Mouse (Mus musculus) gastrocnemius, postnatal 10 days (tissue): ENCODE data around the gene Ebi3. TPM values are rescaled to one million over a fixed set of nuclear protein-coding genes. Genes with fewer than 3 reads are reported as not detected.

ENCODE experiments used
- DNase-seq: peaks from one replicate; pipeline ENCODE4 v3.0.0; 2021; ENCODE audit warnings: mixed read lengths
- total RNA-seq, 2 experiments: library from RNA; stranded (reverse); gene quantifications; 2 replicates each; pipeline ENCODE4 v1.2.3; 2021

Ebi3 gene
- total RNA-seq, 2 experiments from 2014 or later, result 0.75 to 1.6 TPM

GRCm38 (mm10) chr17:56003000-56003399, 50.6 kb downstream of the Ebi3 start:
- no peak for DNase-seq

GRCm38 (mm10) chr17:56005415-56006061, 53.1 kb downstream of the Ebi3 start, which contains the start of the genes Stap2 and Mpnd:
Gene Stap2, minus strand, starts transcription at chr17:56005584.
Gene Mpnd, plus strand, starts transcription at chr17:56005711.
- no peak for DNase-seq

Other genes with a start within 250 kb of the Ebi3 start
- 1 to 10 TPM; 2.9 to 3.6 TPM for gene Pot1b, start 240.0 kb upstream of the Ebi3 start, total RNA-seq
- gene Adgre4, start 202.7 kb upstream of the Ebi3 start, total RNA-seq, result under 1 TPM; 0.14 to 0.29 TPM
- gene Zfp119a, start 73.7 kb upstream of the Ebi3 start, total RNA-seq, result 1 to 10 TPM; 4.2 to 5.1 TPM
- 1 to 10 TPM; 3.6 to 4.5 TPM for gene Zfp959, start 60.5 kb upstream of the Ebi3 start, total RNA-seq
- gene Zfp119b, start 3.1 kb upstream of the Ebi3 start, total RNA-seq, result 1 to 10 TPM; 3.5 to 4.0 TPM
- gene Yju2, start 6.5 kb downstream of the Ebi3 start, total RNA-seq, result 10 to 100 TPM; 11.1 to 11.6 TPM
- gene Shd, start 17.8 kb downstream of the Ebi3 start, total RNA-seq, result 1 to 10 TPM in 1 of 2 experiments, under 1 TPM in 1; 0.87 to 1.2 TPM
- 1 to 10 TPM in 1 of 2 experiments, under 1 TPM in 1; 0.49 to 1.0 TPM for gene Fsd1, start 33.9 kb downstream of the Ebi3 start, total RNA-seq
- gene Stap2, start 52.9 kb downstream of the Ebi3 start, total RNA-seq, result 1 to 10 TPM; 4.7 to 8.1 TPM
- gene Mpnd, start 53.1 kb downstream of the Ebi3 start, total RNA-seq, result 10 to 100 TPM; 31.6 to 36.9 TPM
- gene Sh3gl1, start 84.0 kb downstream of the Ebi3 start, total RNA-seq, result 10 to 100 TPM; 25.7 to 35.0 TPM
- gene Chaf1a, start 87.8 kb downstream of the Ebi3 start, total RNA-seq, result 1 to 10 TPM; 3.6 to 8.7 TPM
- gene Ubxn6, start 122.4 kb downstream of the Ebi3 start, total RNA-seq, result 10 to 100 TPM; 37.8 to 39.0 TPM
- 10 to 100 TPM; 37.7 to 45.7 TPM for gene Hdgfl2, start 127.0 kb downstream of the Ebi3 start, total RNA-seq
- gene Plin4, start 157.2 kb downstream of the Ebi3 start, total RNA-seq, result 100 to 1,000 TPM in 1 of 2 experiments, 10 to 100 TPM in 1; 75.2 to 106 TPM
- gene Plin5, start 165.0 kb downstream of the Ebi3 start, total RNA-seq, result 10 to 100 TPM; 19.2 to 19.9 TPM
- gene Lrg1, start 169.4 kb downstream of the Ebi3 start, total RNA-seq, result 1 to 10 TPM; 1.4 to 3.1 TPM
- 10 to 100 TPM; 14.4 to 14.7 TPM for gene Sema6b, start 187.7 kb downstream of the Ebi3 start, total RNA-seq
- 1 to 10 TPM; 5.0 to 5.3 TPM for gene Tnfaip8l1, start 209.8 kb downstream of the Ebi3 start, total RNA-seq
- gene Mydgf, start 231.3 kb downstream of the Ebi3 start, total RNA-seq, result 10 to 100 TPM; 28.8 to 36.5 TPM